Mouse (Mus musculus): ENCODE measurements around the gene Apc2.

The Apc2 gene

DNA sequence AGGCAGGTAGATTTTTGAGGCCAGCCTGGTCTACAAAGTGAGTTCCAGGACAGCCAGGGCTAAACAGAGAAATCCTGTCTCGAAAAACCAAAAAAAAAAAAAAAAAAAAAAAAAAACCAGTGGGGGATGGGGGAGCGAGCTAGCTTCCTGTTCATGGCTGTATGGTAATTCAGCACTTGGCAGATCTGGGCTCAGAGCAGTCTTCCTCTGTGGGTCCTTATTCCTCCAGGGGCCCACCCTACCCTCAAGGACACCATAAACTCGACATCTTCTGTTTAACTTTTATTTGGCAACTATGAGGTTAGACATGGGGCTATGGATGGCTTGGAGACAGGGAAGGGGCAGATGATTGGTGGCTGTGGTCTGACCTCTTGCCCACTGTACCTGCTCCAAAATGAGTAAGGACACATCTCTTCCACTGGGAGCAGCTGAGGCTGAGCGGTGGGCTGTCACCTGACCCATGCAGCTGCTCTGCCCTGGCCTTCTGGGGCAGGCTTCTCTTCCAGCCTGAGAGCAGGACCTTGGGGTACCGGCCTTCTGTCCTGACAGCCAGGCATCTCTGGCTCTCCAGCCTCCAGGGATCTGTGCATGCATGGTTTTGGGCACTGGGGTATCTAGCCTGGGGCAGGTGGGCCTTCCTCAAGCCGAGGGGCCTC, 25.4 kb downstream of the Apc2 start:
- in situ Hi-C loops (cut with MboI, MseI) = no loop called here

DNA sequence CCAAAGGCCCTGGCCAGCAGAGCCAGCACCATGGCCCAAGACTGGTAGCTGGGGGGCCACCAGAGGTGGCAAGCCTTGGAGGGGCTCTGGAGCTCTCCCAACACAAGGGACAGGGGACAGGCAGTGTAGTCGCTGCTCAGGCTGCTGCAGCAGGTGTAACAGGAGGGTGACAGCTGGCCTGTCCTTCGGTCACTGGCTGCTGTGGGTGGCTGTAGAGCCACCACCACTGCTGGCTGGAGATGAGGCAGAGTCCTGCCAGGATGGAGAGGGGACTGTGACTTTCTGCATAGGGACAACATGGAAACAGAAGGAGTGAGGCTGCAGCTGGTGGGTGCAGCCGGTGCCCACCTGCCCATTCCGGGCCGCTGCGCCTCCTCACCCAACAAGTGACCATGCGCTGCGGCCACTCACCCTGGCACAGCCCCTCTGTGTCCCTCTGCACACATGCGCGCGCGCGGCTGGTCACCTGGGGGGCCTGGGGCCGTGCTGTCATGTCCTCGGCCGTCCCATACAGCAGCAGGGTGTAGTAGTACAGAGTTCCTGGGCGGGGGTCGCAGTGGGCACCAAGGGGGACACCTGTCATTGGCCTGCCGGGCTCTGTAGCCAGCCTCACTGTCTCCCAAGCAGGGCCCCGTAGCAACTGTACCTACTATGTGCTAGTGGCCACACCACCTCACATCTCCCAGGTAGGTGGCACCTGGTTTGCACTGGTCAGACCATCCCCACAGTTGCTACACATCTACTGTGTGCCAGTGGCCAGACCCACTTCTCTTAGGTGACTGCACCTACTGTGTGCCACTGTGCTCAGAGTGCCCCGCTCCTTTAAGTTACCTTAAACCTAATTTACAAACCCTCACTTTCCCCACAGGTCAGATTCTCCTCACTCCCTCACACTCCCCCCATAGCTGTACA, 26.1 kb downstream of the Apc2 start:
- in situ Hi-C loops (cut with MboI, MseI) = no loop called here

DNA sequence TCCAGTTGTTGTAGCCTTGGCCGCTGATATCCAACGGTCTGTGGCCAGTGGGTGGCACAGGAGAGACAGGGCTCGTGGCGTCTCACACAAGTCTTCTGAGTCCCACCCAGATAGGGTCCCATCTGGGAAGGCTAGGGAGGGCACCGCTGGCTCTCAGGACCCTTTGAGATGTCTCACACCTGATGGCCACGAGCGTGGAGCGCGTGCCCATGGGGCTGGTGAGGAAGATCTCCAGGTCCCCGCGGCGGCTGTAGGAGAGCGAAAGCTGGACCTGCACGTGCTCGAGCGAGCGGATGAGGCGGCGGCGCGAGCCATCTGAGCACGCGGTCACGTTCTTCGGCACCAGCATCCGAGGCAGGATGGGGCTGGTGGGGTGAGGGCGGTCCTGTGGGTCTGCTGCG, 27.0 kb downstream of the Apc2 start:
- in situ Hi-C loops (cut with MboI, MseI) = no loop called here

DNA sequence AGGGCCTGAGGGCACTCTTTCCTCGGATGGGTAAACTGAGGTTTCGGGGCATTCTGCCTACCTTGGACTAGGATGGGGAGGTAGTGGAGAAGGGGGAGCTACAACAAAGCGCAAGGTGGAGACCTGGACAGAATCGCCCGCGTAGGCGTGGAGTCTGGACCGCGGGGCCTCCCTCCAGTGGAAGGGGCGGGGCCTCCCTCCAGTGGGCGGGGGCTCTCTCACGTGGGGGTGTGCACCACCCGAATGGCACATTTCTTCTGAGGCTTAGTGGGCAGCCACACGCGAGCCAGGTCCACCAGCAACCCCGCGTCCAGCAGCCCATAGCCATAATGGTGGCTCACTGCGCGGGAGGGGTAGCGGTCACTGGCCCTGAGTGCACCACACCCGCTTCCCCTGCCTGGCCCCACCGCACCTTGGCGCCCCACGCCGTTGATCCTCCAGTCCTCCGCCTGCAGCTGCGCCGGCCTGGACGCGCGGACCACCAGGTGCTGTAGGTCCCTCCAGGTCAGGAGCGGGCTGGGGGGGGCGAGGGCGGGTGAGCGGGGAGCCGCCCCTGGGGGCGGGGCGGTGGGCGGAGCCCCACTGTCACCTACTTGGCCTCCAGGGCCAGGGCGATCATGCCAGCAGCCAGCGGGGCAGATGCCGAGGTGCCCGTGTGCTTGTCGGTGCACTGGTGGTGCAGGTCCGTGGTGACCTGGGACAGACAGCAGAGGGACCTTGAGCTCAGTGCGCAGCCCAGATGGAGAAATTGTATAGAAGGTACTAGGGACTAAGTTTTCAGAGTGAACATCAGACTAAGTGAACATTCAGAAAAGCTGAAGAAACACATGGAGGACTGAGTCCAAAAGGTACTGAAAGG, 27.7 kb downstream of the Apc2 start:
- in situ Hi-C loops (cut with MboI, MseI) = no loop called here

DNA sequence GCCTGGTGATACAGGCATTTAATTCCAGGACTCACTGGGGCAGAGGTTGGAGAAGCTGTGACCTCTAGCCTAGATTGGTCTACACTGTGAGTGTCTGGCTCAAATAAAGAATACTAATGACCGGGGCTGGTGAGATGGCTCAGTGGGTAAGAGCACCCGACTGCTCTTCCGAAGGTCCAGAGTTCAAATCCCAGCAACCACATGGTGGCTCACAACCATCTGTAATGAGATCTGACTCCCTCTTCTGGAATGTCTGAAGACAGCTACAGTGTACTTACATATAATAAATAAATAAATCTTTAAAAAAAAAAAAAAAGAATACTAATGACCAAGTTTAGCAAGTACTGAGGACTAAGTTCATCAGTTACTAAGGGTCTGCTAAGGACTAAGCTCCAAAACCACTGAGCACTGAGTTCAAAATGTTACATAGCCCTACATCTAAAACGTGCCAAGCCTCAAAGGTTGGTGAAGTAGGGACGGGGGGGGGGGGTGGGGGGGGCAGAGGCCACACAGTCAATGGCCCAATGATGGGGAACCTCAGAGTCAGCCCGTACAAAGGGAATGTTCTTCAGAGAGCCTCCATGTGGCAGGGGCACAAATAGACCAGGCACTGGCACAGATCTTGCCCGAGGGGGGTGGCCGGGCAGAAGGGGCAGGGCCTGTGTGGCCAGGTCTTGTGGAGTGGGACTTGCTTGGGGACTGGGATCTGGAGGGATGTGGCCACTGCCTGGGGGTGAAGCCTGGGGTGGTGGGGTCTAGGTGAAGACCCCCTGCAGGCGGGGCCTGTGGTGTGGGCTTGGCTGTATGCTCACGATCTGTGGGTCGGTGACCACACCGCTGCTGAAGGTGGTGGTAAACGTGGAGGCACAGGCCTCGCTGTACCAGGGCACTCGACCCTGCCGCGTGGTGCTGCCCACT, 28.6 kb downstream of the Apc2 start:
- in situ Hi-C loops (cut with MboI, MseI) = no loop called here

GRCm38 (mm10) chr10:80325045-80325444, 29.3 kb downstream of the Apc2 start:
- in situ Hi-C loops (cut with MboI, MseI) = no loop called here

- in situ Hi-C loops (cut with MboI, MseI) = no loop called here
Measured at GRCm38 (mm10) chr10:80329273-80330081, 33.7 kb downstream of the Apc2 start, which contains the start of the genes Pcsk4 and Reep6. TSS of gene Pcsk4 (minus strand) at chr10:80329498. TSS of gene Reep6 (plus strand) at chr10:80329953.

DNA sequence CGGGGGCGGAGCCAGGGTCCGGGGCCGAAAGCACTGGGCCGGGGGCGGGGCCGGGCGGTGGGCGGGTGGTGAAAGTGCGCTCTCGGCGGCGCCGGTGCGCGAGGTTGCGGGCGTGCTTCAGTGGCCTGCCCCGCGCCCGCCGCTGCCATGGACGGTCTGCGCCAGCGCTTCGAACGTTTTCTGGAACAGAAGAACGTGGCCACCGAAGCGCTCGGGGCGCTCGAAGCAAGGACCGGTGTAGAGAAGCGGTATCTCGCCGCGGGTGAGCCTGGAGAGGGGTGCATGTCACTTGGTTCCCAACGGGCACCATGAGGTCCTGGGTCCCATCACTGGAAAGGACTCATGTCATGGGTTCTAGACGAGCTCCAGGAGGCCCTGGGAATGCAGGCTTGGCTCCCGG, 34.3 kb downstream of the Apc2 start:
- in situ Hi-C loops (cut with MboI, MseI) = no loop called here

DNA sequence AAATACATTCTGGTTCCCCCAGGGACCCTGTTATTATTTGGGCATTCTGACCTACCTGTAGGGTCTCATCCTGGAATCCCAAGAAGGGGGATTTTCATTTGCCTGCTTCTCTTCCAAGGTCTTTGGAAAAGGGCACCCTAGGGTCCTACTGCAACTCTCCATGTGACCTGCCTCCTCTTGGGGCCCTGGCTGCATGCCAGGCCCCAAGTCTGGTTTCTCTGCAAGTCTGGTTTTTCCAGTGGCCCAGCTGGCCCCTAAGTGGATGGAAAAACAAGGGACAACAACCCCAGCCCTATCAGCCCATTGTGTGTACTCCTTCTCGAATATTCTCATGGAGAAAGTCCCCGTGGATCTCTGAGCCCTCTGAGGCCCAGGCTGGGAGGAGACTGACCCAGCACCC, 35.1 kb downstream of the Apc2 start:
- in situ Hi-C loops (cut with MboI, MseI) = no loop called here

DNA sequence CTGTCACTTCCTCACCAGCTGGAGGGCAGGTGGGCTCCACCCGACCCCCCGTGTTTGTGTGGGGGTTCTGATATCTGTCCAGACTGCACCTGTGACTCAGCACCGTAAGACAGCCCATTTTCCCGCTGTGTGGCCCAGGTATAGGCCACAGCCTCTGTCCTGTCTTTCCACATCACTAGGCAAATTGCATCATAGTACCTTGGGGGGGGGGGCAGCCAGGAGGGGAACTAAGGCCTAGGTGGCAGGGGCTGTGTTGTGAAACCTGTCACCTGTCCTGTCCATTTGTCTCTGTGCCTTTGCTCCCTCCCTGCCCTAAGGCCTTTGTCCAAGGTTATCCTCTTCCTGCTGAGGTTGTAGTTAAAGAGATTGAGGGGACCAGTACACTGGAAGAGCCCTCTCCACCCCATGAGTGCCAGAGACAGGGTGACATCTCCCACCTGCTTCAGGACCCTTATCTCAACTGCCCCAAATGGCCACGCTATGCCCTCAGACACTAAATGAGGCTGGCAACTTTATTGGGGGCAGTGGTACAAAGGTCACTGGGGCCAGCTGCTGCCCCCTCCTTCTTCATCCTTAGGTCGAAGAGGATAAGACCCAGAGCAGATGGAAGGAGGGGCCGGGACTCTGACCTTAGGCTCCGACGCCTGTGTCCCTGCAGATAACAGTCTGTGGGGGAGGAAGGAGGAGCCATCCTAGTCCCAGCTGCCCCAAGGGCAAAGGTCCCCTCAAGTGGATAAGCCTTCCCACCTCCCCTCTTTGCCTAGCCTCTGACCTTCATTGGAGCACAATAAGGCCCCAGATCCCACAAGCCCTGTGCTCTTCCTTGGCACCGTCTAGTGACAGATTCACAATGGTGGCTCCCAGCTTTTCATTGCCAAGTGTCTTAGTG, 36.1 kb downstream of the Apc2 start:
- in situ Hi-C loops (cut with MboI, MseI) = no loop called here

DNA sequence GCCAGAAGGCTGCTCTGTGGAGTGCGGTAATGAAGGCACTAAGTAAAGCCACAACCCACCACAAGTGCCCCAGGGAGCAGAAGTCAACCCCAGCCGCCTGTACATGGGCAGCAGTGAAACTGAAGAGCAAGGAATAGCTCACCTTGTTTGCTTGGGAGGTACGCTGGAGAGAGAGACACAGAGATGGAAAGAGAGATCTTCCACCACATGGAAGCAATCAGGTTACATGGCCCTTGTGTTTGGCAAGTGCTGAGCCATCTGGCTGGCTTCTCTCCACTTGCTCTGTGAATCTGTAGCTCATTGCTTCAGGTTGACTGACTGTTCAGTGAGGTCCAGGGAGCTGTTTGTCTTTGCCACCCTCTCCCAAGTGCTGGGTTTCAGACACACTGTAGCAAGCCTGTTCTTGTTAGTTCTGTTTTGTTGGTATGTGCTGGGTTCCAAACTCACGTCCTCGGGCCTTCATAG, 36.8 kb downstream of the Apc2 start:
- in situ Hi-C loops (cut with MboI, MseI) = no loop called here

DNA sequence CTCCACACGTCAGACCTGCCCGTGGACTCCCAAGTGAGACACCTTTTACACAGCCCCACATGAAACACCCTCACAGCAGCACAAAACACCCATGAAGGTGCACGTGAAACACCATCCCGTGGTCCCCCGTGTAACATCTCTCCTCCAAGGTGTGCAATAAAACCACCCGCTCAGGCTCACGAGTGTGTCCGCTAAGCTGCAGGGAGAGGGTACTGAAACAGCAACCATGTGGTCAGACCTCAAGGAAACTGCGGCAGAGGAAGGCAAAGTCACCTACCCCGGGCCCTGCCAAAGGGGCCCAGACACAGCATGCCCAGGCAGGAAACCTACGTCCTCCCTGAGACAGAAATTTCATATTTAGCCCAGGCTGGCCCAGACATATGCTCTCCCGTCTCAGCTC, 40.5 kb downstream of the Apc2 start:
- in situ Hi-C loops (cut with MboI, MseI) = loop anchor here (5.0 kb wide), 2 partner anchors 36 to 41 kb away; no protein-coding TSS in a partner anchor

GRCm38 (mm10) chr10:80339941-80340750, 44.4 kb downstream of the Apc2 start:
- in situ Hi-C loops (cut with MboI, MseI) = loop anchor here (5.0 kb wide), 2 partner anchors 32 to 37 kb away; no protein-coding TSS in a partner anchor

- in situ Hi-C loops (cut with MboI, MseI) = no loop called here
Measured at GRCm38 (mm10) chr10:80341026-80341425, 45.2 kb downstream of the Apc2 start.

DNA sequence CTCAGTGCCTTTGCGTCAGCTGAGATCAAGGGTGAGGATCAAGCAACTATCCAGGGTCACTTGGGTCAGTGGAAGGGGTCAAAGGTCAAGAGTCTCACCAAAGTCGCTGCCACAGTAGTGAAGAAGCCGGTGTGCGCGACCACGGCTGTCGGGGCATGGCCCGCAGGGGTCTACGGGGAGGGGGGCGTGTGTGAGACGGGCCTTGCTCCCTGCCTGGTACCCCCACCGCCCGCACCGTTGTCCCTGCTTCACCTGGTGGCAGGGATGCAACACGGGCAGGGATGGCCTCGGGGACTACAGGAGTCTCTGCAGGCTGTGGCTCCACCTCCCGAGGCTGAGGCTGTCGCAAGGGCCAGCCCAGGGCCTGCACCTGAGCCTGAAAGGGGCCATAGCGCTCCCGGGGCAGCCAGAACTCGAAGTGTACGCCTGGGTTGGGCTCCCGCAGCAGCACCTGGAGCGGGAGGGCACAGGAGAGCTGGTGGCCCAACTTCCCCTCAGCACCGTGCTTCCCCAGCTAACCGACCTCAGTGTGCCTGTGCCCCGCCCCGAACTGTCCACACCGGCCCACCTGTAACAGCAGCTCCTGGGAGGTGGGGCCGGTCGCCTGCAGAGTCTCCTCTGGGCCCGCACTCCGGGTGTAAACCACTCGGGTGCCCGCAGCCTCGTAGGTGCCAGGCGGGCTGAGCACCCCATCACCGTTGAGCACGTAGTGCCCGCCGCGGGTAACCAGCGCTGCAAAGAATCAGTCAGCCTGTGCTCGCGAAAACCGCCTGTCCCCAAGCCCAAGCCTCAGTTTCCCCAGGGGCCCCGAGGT, 45.9 kb downstream of the Apc2 start:
- in situ Hi-C loops (cut with MboI, MseI) = no loop called here

GRCm38 (mm10) chr10:80342305-80342748, 46.5 kb downstream of the Apc2 start:
- in situ Hi-C loops (cut with MboI, MseI) = no loop called here
